Mouse (Mus musculus) embryonic facial prominence, embryonic 13.5 days (tissue): ENCODE results near the gene Zfp462. TPM values are rescaled to one million over a fixed set of nuclear protein-coding genes. Genes with fewer than 3 reads are reported as not detected.

Experiments
- ATAC-seq: fragments of 200-750 bp; cut with Nextera tagmentation; 2 replicates; pipeline ENCODE4 v1.8.0; 2017; ENCODE audit warnings: low read depth; ENCODE audit not compliant: insufficient number of reproducible peaks, insufficient read depth, low FRiP score, low TSS enrichment
- H3K27ac ChIP-seq: fragments of 300-500 bp; sonication (generic); 2 replicates; pipeline ENCODE4 v1.5.1; 2015; ENCODE audit warnings: moderate library complexity, mild to moderate bottlenecking, inconsistent platforms
- H3K27me3 ChIP-seq: fragments of 300-500 bp; sonication (generic); 2 replicates; pipeline ENCODE4 v1.6.1; 2015; ENCODE audit warnings: mild to moderate bottlenecking, inconsistent platforms
- H3K36me3 ChIP-seq: fragments of 300-500 bp; sonication (generic); 2 replicates; pipeline ENCODE4 v1.6.1; 2015; ENCODE audit warnings: mild to moderate bottlenecking, inconsistent platforms
- H3K4me1 ChIP-seq: fragments of 300-500 bp; sonication (generic); 2 replicates; pipeline ENCODE4 v1.6.1; 2015; ENCODE audit warnings: inconsistent platforms
- H3K4me2 ChIP-seq: fragments of 300-500 bp; sonication (generic); 2 replicates; pipeline ENCODE4 v1.6.1; 2015; ENCODE audit warnings: moderate library complexity, mild to moderate bottlenecking, inconsistent platforms
- H3K4me3 ChIP-seq: fragments of 300-500 bp; sonication (generic); 2 replicates; pipeline ENCODE4 v1.5.1; 2015; ENCODE audit warnings: mild to moderate bottlenecking, inconsistent platforms
- H3K9ac ChIP-seq: fragments of 300-500 bp; sonication (generic); 2 replicates; pipeline ENCODE4 v1.6.1; 2015; ENCODE audit warnings: mild to moderate bottlenecking, inconsistent platforms
- H3K9me3 ChIP-seq: fragments of 300-500 bp; sonication (generic); 2 replicates; pipeline ENCODE4 v1.6.1; 2016; ENCODE audit warnings: inconsistent platforms
- WGBS: fragments of 180-500 bp; shearing (Covaris S2); methylation state at CpG from one replicate; pipeline ENCODE4 v1.1.7; 2015; ENCODE audit warnings: mixed read lengths; 5-methylcytosine and 5-hydroxymethylcytosine counted together
- polyA plus RNA-seq: library from polyadenylated mRNA; unstranded; fragments of >200 nt; fragmentation: Nextera tagmentation; extraction: Ambion mirVana; gene quantifications from 2 replicates; pipeline ENCODE4 v1.2.1, GENCODE M21; 2015

Gene Zfp462
- polyA plus RNA-seq, 1 experiment from 2014 or later: 9.0 TPM

DNA sequence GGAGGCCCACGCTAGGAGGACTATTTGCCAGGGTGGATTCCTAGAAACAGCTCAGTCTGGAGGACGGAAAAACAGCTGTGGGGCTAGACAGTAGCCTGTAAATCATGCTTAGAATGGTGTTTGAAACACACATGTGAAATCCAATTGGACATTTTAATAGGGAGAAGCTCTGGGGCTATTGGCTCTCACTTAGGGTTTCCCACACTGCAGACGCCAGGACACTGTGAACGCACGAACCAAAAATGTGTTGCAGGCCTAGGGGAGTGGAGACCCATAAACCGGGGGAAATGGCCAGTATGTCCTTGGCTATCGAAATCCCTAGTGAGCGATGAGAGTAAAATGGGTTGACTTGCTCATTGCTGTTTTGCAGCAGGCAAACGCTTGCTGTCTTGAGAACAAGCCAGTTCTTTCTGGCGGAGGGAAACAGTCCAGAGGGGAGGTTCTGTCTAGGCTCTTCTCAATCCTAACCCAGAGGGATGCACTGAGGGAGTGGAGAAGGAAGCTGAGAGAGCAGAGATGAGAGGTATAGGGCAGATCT lies 81.3 kb downstream of the Zfp462 start:
- no peaks in the 10 kb centered on the region for H3K27me3 ChIP-seq
- no peaks in the 10 kb centered on the region for H3K9me3 ChIP-seq
- H3K27ac ChIP-seq: no peak overlapping the region
- H3K4me2 ChIP-seq: no peak overlapping the region
- H3K9ac ChIP-seq: no peak overlapping the region
- peaks cover 50% of the 10 kb centered on the region for H3K36me3 ChIP-seq
- WGBS: 87% methylated on average over 10 of the region's 10 CpGs
- no peak for ATAC-seq
- peaks cover 14% of the 10 kb centered on the region for H3K4me1 ChIP-seq
- no peak overlapping the region for H3K4me3 ChIP-seq

DNA sequence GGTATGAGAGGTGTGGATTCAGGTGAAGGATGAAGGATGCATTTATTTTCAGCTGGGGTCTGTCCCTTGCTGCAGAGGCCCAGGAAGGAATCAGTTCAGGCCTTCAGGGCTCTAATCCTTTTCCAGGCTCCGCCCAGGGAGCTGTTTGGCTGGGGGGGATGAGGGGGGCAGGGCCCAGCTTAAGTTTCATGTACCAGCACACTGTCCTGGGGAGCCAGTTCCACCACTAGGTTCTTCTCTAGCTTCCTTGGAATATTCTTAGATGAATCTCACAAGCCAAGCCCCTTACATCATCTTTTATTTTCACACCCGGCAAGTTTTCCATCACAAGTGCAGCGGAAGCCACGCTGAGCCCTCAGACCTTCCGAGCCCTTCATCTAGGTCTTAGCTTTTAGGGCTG lies 85.6 kb downstream of the Zfp462 start:
- peaks cover 14% of the 10 kb centered on the region for H3K4me1 ChIP-seq
- H3K4me2 ChIP-seq: no peak overlapping the region
- no peak overlapping the region for H3K9ac ChIP-seq
- peaks cover 29% of the 10 kb centered on the region for H3K36me3 ChIP-seq
- H3K27me3 ChIP-seq: no peaks in the 10 kb centered on the region
- no peaks in the 10 kb centered on the region for H3K9me3 ChIP-seq
- 69% methylated on average over 5 of the region's 5 CpGs for WGBS
- H3K27ac ChIP-seq: no peak overlapping the region
- H3K4me3 ChIP-seq: no peak overlapping the region
- ATAC-seq: no peak

DNA sequence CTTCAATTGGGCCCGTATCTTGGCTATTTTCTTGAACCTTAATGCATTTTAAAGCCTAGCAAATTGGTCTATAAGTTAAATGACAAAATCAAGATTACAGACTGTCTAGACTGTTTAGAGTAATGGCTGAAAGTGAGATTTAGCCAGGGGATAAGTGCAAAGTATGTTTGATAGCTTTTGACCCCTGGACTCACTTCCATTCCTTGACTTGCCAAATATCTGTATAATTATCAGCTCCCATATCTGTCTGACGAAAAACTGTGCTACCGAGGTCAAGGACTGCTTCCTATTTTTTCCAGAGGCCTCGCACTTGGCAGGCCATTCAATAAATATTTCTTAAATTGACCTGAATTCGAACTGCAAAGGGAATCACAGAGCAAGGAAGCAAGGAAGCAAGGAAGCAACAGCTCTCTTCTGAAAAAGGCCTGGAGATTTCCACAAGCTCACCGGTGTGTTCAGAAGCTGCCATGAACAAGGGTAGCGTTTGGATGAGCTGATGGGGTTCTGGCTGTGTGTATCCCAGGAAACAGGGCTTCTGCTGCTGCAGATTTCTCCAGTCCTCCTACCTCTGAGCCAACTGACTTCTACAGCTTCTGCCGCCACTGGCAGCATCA lies 87.6 kb downstream of the Zfp462 start:
- ATAC-seq: no peak
- Histone ChIP-seq H3K9me3 (no peaks in the 10 kb centered on the region), H3K27me3 (no peaks in the 10 kb centered on the region), H3K36me3 (peaks cover 21% of the 10 kb centered on the region), H3K27ac (no peak overlapping the region), H3K4me3 (no peak overlapping the region), H3K4me2 (no peak overlapping the region), H3K4me1 (peaks cover 15% of the 10 kb centered on the region), H3K9ac (no peak overlapping the region)
- WGBS: 73% methylated on average over 8 of the region's 8 CpGs

DNA sequence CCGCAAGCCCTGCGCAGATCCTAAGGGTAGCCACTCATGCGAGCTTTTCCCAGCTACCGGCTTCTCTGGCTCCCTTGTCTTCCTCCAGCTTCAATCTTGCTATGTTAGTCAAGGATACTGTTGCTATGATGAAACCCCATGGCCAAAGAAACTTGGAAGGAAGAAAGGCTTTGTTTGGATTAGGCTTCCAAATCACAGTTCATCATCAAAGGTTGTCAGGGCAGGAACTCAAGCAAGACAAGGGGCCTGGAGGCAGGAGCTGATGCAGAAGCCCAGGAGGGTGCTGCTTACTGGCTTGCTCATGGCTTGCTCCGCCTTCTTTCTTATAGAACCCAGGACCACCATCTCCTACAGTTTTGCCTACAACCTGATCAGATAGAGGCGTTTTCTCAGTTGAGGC lies 88.6 kb downstream of the Zfp462 start:
- H3K4me1 ChIP-seq: peaks cover 24% of the 10 kb centered on the region
- H3K36me3 ChIP-seq: peaks cover 18% of the 10 kb centered on the region
- no peaks in the 10 kb centered on the region for H3K9me3 ChIP-seq
- no peaks in the 10 kb centered on the region for H3K27me3 ChIP-seq
- H3K4me3 ChIP-seq: no peak overlapping the region
- no peak overlapping the region for H3K27ac ChIP-seq
- no peak overlapping the region for H3K9ac ChIP-seq
- no peak for ATAC-seq
- no peak overlapping the region for H3K4me2 ChIP-seq
- WGBS: 91% methylated on average over 6 of the region's 6 CpGs

DNA sequence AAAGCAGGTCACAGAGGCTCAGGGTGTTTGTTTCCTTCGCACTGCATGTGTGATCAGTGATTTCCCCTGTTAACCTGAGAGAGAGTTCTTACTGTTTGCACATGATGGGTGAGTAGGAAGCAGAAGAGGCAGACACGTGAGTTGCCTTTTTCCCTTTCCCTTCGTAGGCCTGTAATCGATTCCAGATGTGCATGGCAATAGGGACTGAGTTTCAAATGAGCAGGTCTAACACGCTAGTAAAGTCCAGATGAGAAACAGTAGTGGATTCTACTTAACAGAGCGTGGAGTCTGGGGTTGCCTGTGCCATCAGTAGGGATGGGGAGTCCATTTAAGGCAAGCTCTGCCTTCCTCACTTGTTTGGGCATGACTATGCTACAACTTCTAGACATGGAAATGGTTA lies 93.3 kb downstream of the Zfp462 start:
- ATAC-seq: 0 out of 2 replicates have a peak, but pooled peaks have one; percentile 59
- Histone ChIP-seq H3K36me3 (peaks cover 24% of the 10 kb centered on the region), H3K27ac (peak overlapping the region; percentile 60; the same call in 1 of the 2 replicates), H3K27me3 (no peaks in the 10 kb centered on the region), H3K4me1 (peaks cover 39% of the 10 kb centered on the region), H3K9ac (no peak overlapping the region), H3K4me2 (no peak overlapping the region), H3K4me3 (no peak overlapping the region), H3K9me3 (no peaks in the 10 kb centered on the region)
- 29% methylated on average over 6 of the region's 6 CpGs for WGBS

DNA sequence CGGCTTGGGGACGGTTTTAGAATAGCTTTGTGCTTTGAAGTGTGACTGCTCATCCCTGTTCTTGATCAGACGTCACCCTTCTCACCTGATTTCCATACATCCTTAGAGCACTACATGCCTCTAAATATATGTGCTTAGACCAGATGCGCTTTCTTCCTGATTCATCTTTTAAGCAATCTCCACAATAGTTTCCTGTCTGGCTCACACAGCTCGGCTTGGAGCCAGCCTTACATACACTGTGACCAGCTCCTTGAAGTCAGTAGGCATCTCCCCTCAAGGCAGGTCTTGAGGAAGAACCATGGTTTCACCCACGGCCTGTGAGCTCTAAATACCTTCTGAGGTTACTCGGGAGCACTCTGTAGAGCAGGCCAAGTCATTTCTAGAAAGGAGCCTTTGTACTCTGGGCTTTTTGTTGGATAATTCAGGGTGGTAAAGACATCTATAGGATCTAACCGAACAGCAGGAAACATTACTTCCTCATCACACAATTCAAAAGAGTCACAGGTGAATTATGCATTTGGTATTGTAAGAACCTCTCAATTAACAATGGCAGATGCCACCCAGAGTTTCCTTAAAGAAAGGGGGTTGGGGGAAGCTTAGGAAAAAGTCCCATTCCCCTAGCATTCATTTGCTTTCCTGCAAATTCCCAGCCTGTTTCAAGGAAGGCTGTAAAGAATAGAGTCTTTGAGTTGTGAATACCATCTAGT lies 95.6 kb downstream of the Zfp462 start:
- H3K9ac ChIP-seq: no peak overlapping the region
- no peak for ATAC-seq
- peak overlapping the region; percentile 28 for H3K27ac ChIP-seq
- H3K9me3 ChIP-seq: no peaks in the 10 kb centered on the region
- no peak overlapping the region for H3K4me2 ChIP-seq
- H3K36me3 ChIP-seq: peaks cover 25% of the 10 kb centered on the region
- no peak overlapping the region for H3K4me3 ChIP-seq
- WGBS: 65% methylated on average over 8 of the region's 8 CpGs
- peaks cover 39% of the 10 kb centered on the region for H3K4me1 ChIP-seq
- H3K27me3 ChIP-seq: no peaks in the 10 kb centered on the region

DNA sequence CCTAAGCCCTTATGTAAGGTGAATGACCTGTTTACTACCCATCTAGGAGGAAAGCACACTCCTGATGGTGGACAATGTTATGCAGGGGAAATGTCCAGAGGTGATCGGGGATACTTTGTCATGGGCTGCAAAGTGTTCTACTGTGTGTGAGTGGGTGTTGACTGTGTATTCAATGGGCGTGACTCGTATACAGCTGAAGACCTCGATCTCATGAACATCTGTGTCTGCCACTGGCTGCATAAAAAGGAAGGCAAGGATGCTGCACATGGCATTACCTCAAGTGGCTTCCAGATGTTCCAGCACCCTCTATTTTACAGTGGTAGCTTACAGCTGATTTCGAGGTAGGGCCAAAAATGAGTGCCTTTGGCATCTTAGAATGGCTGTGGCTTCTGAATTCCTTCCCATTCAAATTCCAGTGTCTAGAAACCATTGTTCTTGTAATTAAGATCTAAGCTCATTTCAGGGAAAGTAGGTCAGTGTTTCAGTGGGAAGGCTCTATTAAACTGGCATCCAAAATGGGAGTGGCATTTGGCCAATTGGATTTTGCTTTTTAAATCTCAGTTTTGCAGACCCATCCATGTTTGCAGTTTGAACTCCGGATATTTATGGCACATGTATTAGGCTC lies 96.4 kb downstream of the Zfp462 start:
- 74% methylated on average over 6 of the region's 6 CpGs for WGBS
- H3K4me3 ChIP-seq: no peak overlapping the region
- H3K36me3 ChIP-seq: peaks cover 23% of the 10 kb centered on the region
- peaks cover 39% of the 10 kb centered on the region for H3K4me1 ChIP-seq
- no peak for ATAC-seq
- peak overlapping the region; percentile 28; the same call in 1 of the 2 replicates for H3K27ac ChIP-seq
- H3K27me3 ChIP-seq: no peaks in the 10 kb centered on the region
- no peak overlapping the region for H3K9ac ChIP-seq
- H3K4me2 ChIP-seq: no peak overlapping the region
- H3K9me3 ChIP-seq: no peaks in the 10 kb centered on the region

DNA sequence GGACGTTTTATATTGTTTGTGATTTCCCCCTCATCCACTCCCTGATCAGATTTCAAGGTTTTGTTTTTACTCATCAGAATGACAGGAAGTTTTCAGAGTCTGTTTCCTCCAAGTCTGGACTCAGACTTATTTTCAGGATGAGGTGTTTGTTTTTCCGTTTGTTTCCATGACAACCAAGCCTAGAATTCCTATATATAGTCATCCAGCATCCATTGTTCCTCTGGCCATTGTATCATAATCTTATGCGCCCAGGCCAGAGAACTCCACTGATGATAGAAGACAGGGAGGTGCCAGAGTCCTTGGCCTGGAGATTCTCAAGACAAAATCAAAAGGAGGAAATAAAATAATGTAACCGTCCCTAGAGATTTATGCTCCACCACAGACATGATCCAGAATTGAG lies 97.7 kb downstream of the Zfp462 start:
- no peaks in the 10 kb centered on the region for H3K27me3 ChIP-seq
- H3K4me1 ChIP-seq: peaks cover 40% of the 10 kb centered on the region
- ATAC-seq: no peak
- H3K4me3 ChIP-seq: no peak overlapping the region
- peak overlapping the region; percentile 33; the same call in 1 of the 2 replicates for H3K27ac ChIP-seq
- H3K4me2 ChIP-seq: no peak overlapping the region
- H3K9ac ChIP-seq: no peak overlapping the region
- no peaks in the 10 kb centered on the region for H3K9me3 ChIP-seq
- WGBS: 69% methylated on average over 4 of the region's 4 CpGs
- peaks cover 26% of the 10 kb centered on the region for H3K36me3 ChIP-seq

DNA sequence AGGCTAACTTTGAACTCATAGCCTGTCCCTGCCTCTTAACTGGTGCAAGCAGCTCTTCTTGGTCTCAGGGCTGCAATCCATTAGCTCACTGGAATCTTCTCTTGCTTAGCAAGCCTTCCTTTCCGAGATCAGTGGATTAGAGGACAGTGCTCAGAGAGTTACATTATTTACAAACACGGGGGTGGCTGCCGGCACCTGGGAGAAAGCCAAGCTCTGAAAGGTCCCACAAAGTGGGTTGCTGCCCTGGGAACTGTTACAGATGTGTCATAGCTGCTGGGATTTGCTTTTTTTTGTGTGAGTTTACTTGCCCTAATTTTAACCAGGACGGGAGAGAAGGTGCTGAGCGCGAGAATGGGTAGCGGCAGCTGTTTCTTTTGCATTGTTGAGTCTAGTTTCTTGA lies 102.4 kb downstream of the Zfp462 start:
- no peak for ATAC-seq
- WGBS: 73% methylated on average over 7 of the region's 7 CpGs
- H3K9ac ChIP-seq: no peak overlapping the region
- H3K27ac ChIP-seq: no peak overlapping the region
- no peaks in the 10 kb centered on the region for H3K27me3 ChIP-seq
- no peak overlapping the region for H3K4me2 ChIP-seq
- peaks cover 50% of the 10 kb centered on the region for H3K36me3 ChIP-seq
- H3K4me3 ChIP-seq: no peak overlapping the region
- H3K4me1 ChIP-seq: peaks cover 11% of the 10 kb centered on the region
- no peaks in the 10 kb centered on the region for H3K9me3 ChIP-seq

DNA sequence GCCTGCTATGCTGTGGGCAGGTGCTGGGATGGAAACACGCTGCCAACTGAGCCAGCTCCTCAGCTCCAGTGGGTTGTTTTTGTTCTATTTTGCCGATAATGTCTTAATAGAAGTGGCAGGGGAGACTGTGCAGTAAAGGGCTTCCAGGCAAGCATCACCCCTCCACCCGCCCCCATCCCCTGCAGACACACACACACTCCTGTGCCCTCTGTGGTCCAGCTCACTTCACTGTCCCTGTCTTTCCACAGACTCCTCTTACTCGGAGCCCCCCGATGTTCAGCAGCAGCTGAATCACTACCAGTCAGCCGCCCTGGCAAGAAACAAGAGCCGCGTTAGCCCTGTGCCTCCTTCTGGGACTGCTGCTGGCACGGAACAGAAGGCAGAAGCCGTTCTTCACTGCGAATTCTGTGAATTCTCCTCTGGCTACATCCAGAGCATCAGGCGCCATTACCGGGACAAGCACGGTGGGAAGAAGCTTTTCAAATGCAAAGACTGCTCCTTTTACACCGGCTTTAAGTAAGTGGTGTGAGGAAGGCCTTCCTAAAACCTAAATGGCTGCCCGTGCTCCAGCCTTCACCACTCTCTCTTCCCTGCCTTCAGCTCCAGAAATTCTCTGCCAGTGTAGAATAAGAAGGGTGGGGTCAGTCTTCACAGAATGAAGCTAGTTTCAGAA lies 105.2 kb downstream of the Zfp462 start:
- 82% methylated on average over 16 of the region's 16 CpGs for WGBS
- no peak for ATAC-seq
- Histone ChIP-seq H3K36me3 (peaks cover 62% of the 10 kb centered on the region), H3K9me3 (no peaks in the 10 kb centered on the region), H3K4me2 (no peak overlapping the region), H3K4me1 (peaks cover 11% of the 10 kb centered on the region), H3K27ac (no peak overlapping the region), H3K9ac (no peak overlapping the region), H3K4me3 (no peak overlapping the region), H3K27me3 (no peaks in the 10 kb centered on the region)

DNA sequence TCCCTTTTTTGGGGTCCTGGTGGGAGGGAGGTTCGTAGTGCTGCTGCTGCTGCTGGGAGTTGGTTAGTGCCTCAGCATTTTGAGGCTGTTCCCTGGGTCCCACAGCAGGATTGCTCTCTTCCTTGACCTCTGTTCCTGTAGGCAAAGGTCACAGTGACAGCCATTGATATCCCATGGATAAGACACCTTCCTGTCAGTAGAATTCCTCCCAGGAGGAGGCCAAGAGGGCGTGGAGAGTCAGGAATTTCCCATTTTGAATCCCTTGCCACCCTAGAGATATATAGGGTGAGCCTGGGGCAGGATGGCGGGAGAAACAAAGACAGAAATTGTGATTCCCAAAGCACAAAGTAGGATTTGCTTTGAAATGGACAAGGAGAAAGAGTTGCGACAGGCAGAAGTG lies 106.5 kb downstream of the Zfp462 start:
- Histone ChIP-seq H3K9me3 (no peaks in the 10 kb centered on the region), H3K9ac (no peak overlapping the region), H3K4me2 (no peak overlapping the region), H3K36me3 (peaks cover 71% of the 10 kb centered on the region), H3K27ac (no peak overlapping the region), H3K4me3 (no peak overlapping the region), H3K27me3 (no peaks in the 10 kb centered on the region), H3K4me1 (peaks cover 11% of the 10 kb centered on the region)
- 87% methylated on average over 4 of the region's 4 CpGs for WGBS
- ATAC-seq: no peak
